In the genomic region with DNA sequence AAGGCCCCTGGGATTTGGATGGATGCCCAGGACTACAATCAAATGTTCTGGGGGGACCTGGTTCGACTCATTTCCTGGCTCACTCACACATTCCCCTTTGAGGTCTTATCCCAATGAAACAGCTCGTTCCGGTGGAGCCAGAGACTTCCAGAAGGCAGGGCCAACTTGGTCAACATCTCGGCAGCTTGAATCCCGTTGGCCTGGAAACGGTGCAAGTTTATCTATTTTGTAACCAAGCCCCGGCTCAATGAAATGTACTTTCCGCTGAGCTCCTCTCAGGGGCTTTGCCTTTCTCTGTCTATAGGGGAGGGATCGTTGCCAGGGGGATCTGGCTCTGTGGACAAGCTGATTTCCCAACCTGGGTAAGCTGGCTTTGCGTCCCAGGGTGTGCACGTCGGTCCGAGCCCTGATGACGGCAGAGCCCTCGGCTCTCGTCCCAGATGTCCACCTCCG, we compare ENCODE assay signal across 9 mouse cellular contexts.
DNase-seq lines count a peak whose midpoint lies in the region; ATAC-seq lines count a peak whose summit lies in the region.
"Had no signal": no experiment of that assay in that cellular context is flagged by ENCODE, and none has a peak within 500 bp of the region (broad histone marks: within the 10 kb centered on the region; RNA-seq: fewer than 3 reads in every experiment).

No protein-coding gene starts in this region.

- no peaks in the 10 kb centered on the region for H3K9me3 ChIP-seq in kidney, embryonic 15.5 days (replicated peaks)
- no peaks in the 10 kb centered on the region for H3K9me3 ChIP-seq in midbrain, embryonic 14.5 days (ENCODE audit: control insufficient read depth, low read length)

- no peaks in the 10 kb centered on the region for H3K36me3 ChIP-seq in kidney, embryonic 15.5 days
- H3K36me3 ChIP-seq in midbrain, embryonic 14.5 days (ENCODE audit: control insufficient read depth, insufficient read depth, low read length): no peaks in the 10 kb centered on the region

- 52% methylated on average over 17 of the region's 17 CpGs for WGBS in kidney, embryonic 15.5 days
- 17% methylated on average over 17 of the region's 17 CpGs for WGBS in midbrain, embryonic 14.5 days

- peaks cover 55% of the 10 kb centered on the region for H3K4me1 ChIP-seq in kidney, embryonic 15.5 days
- peaks cover 43% of the 10 kb centered on the region for H3K4me1 ChIP-seq in midbrain, embryonic 14.5 days (ENCODE audit: control insufficient read depth, insufficient read depth, low read length)

- no peak for DNase-seq in kidney, postnatal 36 days
- peak; percentile 32 to 60 for DNase-seq in adrenal gland, postnatal 36 days
- DNase-seq in heart, adult 8-10 months (ENCODE audit: low spot score): peak; percentile 75
- DNase-seq in kidney, postnatal 14 days: peak; percentile 38
- peak; percentile 79 for DNase-seq in midbrain, embryonic 14.5 days
- no peak for DNase-seq in natural killer cell, adult 2 months (ENCODE audit: low spot score in 2 of 2)

- ATAC-seq in kidney, embryonic 15.5 days (replicated peaks; ENCODE audit: low FRiP score): no peak
- peak; percentile 43 for ATAC-seq in midbrain, embryonic 14.5 days (ENCODE audit: low FRiP score, low TSS enrichment)
- no peak for ATAC-seq in megakaryocyte-erythroid progenitor cell, adult 5-6 weeks (replicated peaks; ENCODE audit: low FRiP score, low TSS enrichment, poor library complexity, severe bottlenecking)

- peak overlapping the region; percentile 59; the same call in 1 of the 2 replicates for H3K27ac ChIP-seq in kidney, embryonic 15.5 days
- H3K27ac ChIP-seq in midbrain, embryonic 14.5 days (replicated peaks; ENCODE audit: low read depth, low read length): peak overlapping the region; percentile 55

- no peak overlapping the region for H3K9ac ChIP-seq in kidney, embryonic 15.5 days
- no peak overlapping the region for H3K9ac ChIP-seq in midbrain, embryonic 14.5 days (replicated peaks; ENCODE audit: low read length)

- H3K27me3 ChIP-seq in kidney, embryonic 15.5 days: peaks cover 39% of the 10 kb centered on the region
- no peaks in the 10 kb centered on the region; the same call in 1 of the 2 replicates for H3K27me3 ChIP-seq in midbrain, embryonic 14.5 days (ENCODE audit: control insufficient read depth, insufficient read depth, low read length)

- H3K4me2 ChIP-seq in kidney, embryonic 15.5 days: no peak overlapping the region
- H3K4me2 ChIP-seq in midbrain, embryonic 14.5 days (ENCODE audit: low read length): no peak overlapping the region

- H3K4me3 ChIP-seq in kidney, embryonic 15.5 days (replicated peaks): no peak overlapping the region
- no peak overlapping the region for H3K4me3 ChIP-seq in midbrain, embryonic 14.5 days (replicated peaks; ENCODE audit: low read depth, low read length)
- H3K4me3 ChIP-seq: myocyte had no signal

Comparison
In these comparisons a context has a peak if more than half of its experiments do, and no peak if none do; other contexts are left out.
1. DNase-seq: peak in adrenal gland, postnatal 36 days (2 of 2), heart, adult 8-10 months (single experiment), kidney, postnatal 14 days (single experiment) and midbrain, embryonic 14.5 days (single experiment); none in kidney, postnatal 36 days (0 of 2) and natural killer cell, adult 2 months (0 of 2).